Mouse (Mus musculus) right cerebral cortex, adult 2 months (tissue): ENCODE measurements around the gene Grb7.

Experiments used
- DNase-seq, 2 experiments: peaks; one replicate each; pipeline ENCODE4 v3.0.0; 2021 to 2022; ENCODE audit warnings: low spot score in 2 of 2

Grb7 gene

DNA sequence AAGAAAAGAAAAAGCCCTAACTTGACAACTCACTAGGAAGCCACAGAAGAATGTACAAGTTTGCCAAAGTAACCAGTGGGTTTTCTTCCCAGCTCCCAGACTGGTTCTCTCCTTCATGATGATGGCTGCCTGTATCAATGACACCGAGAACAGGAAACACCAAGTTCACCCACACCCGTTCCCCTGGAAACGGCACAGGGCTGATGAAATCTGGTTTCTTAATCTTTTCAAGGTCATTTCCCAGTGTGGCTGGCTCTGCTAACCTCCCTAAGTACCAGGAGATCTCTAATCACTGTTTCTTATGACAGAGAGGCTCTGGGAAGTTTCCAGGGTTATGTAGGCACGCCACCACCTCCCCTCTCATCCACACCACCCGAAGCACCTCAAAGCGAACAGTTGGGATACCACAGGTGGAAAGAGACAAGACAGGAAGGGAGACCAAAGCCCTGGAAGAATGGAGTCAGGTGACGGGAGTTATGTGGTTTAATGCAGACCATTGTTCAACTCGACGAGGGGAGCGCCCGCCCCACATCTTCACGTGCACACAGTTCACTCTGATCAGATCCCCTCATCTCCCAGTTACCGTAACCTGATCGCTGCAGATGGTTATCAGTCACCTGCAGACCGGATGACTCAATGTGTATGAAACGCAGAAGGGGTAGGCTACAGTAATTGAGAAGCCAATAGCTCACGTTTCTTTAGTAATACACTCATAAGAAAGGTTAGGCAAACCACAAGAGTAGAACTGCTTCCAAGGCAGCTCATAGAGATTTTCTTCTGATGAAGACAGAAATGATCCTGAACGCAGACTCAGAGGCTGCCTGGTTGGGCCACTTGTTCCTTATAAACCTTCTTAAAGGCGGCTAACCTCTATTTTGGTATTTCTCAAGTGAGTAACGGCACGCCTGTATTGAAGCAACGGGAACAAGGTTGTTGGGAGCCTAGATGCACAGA is 23.8 kb downstream of the Grb7 start:
- DNase-seq: no peak

DNA sequence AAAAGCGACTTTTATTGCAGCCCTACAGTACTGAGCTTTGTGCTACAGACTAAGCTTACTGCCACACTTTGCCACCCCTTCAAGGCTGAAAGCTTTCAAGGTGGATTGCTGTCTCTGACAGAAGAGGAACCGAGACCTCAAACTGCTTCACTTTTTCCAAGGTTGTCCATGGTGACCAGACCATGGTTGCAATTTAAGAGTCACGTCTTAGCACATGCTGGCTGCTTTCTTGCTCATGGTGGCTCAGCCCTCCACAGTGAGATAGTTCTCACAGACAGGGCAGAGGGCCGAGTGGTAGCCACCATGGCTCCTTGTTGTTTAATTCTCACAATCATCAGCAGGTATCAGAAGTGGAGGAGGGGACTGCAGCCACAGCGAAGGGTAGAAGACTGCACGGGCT is 24.6 kb downstream of the Grb7 start:
- no peak for DNase-seq

DNA sequence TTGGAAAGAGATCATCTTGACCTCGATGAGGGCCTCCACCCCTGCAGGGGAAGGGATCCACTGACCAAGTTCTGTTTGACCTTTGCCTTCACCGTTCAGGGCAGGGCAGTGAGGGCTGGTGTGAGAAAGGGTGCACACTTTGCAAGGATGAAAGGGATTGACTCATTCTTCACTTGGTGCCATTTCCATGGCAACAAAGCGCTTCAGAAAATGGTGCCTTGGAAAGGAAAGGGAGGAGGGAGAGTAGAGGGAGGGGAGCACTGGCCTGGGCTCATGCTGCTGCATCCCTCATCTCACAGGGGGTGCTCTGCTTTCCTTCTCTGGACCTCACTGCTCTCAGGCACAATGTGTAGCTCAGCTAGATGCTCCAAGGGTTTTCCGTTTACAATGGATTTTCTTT is 26.5 kb downstream of the Grb7 start:
- DNase-seq: no peak

DNA sequence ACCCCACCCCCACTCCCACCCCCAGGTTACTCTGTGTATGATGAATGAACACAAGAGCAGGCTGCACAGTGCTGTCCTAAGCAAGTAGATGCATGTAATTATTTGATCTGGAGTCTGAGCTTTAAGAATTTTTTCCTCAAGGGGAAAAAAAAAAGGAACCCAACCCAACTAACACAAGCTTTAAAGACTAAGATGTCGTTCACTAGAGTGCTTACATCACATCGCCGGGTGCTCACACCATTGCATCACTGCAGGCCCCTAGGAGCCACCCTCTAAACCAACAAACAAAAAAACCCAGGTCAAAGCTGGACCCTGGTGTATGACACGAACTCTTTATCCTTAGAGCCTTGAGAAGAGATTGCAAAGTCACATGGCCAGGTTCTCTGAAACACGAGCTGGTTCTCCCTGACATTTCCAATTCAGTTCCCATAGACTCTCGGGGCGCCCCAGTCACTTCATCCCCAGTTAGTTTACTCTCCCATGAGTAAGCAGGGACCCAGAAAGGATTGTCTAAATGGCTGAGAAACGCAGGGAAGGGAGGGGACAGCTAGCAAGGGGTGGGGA is 27.8 kb downstream of the Grb7 start:
- no peak for DNase-seq

DNA sequence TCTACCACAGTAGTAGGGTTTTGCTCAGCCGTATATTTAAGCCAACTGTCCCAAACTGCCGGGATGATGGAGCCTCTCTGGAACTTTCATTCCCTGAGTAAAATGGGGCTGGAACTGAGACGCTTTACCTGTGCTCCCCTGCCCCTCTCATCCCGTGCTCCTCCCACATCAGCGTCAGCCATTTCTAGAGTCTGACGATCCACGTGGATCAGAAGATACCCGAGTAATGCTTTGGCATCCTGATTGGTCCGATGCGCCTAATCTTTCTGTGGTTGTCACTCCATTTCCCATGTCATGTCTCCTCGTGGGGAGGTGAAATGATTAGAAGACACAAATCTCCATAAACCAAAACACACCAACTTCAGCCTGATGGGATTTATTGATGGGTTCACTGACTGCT is 28.8 kb downstream of the Grb7 start:
- no peak for DNase-seq

DNA sequence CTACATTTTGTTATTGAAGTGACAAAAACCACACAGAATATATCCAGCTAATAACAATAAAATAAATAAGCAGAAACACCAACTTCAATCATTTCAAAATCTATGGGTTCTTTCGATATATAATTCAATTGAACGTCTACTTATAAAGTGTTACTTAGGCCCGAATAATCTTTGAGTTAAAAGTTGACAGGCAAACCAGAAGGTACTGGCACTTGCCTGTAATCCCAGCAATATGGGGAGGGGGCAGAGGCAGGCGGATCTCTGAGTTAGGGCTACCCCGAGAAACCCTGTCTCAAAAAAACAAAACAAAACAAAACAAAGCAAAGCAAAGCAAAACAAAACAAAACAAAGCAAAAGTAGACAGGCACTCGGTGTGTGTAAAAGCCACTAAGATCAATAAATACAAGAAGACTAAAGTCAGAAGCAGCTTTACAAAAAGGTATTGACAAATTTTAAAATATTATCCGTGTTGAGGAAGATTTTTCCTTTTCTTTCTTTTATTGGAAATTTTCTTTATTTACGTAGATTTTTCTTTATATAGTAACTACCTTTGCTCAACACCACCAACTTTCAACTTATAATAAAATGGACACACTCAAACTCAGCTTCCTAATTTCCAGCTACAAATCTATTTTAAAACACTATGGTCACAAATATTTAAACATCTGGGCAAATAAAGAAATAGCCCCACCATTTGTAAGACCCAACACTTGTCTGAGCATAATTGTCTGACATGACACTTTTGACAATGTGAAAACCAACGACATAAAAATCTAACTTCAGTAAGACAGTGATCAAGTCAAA is 29.6 kb downstream of the Grb7 start:
- DNase-seq: no peak

DNA sequence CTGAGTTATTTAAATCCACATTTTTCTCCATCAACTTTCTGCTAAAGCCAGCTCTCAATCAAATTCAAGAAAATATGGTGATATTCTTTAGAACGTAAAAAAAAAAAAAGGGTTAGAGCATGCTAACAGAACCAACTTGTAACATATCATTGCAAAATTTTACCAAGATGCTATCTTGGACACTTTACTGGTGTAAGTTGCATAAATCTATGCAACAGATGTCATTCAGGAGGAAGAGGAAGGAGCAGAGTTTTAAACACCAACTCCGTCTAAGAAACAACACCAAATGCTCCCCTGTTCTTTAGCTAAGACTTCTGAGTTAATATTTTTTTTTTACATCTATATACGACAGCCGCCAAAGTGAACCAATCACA is 30.2 kb downstream of the Grb7 start:
- DNase-seq: no peak

DNA sequence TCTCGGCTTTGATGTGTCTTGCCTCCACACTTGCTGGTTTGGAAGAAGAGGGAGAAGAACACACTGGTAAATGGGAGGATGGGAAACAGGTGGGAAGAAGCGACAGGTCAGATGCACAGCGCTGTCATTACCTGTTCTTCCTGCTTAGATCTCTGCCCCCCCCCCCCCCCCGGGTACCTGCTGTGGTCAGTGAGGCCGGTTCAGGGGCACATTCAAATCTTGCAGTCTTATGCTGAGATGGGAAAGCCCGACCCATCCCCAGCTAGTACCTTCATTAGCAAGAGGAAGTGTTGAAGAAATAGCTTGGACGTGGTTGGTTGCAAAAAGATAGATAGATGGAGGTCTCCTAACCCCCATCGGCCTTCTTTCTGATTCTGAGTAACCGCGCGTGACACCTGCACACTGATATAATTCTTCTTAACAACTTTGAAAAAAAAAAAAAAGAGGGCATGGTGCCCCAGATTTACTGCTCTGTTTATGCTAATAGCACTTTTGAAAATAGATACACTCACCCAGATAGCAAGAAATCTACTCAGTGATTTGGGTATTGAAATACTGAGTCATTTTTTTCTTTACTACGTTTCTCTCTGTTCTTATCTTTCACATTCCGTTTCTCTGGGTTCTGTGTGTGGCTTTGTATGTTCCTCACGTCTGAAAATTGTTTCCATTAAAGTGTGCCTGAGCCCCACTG is 31.0 kb downstream of the Grb7 start:
- no peak for DNase-seq

DNA sequence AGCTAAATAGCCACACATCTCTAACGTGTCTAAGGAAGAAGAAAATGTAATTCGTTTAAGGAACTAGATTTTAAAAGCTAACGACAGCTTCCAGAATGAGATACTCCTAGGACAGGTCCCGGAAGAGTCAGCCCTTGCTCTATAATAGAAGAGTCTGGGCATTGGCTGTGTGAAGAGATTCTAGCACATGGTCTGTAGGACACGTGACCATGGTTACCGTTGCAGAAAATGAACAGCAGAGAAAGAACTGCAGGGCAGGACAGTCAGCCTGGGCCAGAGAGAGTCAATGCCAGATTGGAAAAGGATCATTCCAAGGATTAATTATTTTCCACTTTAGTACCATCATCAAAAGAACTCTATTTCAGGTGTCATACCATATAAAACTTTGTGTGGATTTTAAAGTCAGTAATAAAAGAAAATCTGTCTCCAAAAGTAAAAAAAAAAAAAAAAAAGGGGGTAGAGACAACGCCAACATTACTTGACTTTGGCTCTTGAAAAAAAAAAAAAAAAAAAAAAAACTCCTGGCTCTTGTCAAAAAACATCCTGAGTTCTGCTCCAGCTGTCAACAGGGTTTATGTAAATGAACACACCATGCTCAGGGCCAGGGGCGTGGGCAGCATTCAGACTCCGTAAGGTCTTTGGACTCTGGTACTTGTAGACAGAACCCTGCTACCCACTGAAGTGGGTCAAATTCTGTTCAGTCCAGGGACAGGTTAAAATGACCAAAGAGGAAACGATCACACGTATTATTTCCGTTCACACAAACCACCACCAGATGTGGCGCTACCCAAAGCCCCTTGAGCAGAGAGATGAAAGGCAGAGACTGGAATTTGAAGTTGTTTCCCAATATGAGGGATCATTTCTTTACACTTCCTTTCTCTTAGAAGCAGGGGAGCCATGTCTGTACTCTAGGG is 33.1 kb downstream of the Grb7 start:
- DNase-seq: no peak

DNA sequence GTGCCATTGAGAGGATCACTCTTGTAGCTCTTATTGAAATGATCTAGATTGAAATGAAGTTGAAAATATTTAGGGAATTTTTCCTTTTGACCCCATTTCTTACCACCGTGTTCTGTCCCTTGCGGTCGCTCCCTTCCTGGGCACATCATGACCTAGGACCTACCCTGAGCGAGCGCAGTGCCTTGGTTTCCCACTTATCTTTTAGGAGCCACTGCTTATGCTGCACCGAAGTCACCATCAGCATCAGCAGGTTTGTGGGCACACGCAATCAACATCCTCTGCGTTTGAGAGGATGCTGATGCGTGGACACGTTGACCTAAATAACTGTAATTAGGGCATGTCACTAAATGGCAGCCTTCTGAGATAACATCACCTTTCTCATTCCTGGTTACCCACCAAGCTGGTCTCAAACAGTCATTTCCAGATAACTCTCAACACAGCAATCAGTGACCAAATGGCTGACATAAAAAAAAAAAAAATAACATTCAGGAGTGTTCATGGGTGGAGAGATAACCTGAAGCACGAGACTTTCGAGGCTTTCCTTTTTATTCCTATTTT is 33.8 kb downstream of the Grb7 start:
- DNase-seq: no peak

DNA sequence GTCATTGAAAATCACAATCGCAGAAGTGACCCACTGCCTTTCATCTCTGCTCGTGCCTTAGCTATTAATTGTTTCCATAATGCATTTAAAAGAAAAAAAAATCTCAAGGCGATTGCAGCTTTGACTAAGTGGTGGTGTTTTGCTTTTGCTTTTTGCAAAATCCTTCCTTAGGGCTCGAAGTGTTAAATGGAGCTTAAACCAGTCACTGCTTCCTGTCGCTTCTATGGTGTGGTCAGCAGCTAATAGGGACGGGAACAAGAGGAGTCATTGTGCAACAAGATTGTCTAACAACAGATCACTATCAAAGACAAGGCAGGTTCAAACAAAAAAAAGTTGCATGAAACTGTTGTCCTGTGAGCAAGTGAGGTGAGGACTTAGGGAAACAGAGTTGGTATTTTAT is 35.0 kb downstream of the Grb7 start:
- no peak for DNase-seq

DNA sequence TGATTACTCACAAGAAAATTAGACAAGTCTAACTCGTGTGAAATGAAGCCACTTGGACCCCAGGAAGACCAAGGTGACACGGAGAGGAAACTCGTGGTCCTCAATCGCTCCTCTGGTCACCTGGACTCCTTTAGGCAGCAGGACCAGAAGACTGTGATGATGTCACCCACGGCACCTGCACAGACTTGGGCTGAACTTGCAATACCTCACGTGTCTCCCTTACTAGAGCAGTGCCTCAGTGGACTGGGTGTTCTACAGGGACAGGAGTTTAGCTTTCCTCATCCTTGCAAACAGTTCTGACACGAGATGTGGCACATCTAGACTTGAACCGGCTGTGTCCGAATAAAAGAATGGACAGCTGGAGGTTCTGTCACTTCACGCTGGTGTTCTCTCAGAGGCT is 35.9 kb downstream of the Grb7 start:
- DNase-seq: no peak

DNA sequence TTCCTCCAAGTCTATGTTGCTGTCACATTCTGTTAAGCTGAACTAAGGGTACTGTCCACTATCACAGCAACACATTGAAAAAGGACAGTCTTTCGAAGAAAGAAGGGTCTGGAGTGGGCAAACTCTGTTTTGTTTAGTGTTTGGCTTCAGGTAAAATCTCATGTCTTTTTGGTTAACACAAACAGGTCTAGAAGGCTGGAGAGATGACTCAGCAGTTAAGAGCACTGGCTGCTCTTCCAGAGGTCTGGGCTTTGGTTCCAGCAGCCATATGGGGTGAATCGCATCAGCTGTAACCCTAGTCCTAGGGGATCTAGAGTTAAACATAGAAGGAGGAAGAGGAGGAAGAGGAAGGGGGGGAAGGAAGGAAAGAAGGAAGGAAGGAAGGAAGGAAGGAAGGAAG is 39.6 kb downstream of the Grb7 start:
- no peak for DNase-seq

DNA sequence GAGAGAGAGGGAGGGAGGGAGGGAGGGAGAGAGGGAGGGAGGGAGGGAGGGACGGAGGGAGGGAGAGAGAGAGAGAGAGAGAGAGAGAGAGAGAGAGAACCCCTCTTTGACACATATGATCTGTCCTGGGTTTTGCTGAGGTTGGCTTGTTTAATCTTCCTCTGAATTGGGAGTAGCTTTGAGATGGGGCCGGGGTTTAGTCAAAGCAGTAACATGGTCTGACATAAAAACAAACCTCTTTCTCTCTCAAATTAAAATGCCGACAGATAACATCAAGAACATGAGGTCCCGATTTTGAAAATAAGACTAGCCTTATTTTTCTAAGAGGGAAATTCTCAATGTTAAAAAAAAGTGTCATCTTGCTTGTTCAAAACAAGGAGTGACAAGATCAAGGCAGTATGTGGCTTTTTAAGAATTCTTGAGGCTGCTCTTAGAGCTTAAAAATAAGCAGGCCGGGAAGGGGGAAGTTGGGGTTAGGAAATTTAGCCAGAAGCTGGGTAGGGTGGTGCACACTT is 41.4 kb downstream of the Grb7 start:
- no peak for DNase-seq

DNA sequence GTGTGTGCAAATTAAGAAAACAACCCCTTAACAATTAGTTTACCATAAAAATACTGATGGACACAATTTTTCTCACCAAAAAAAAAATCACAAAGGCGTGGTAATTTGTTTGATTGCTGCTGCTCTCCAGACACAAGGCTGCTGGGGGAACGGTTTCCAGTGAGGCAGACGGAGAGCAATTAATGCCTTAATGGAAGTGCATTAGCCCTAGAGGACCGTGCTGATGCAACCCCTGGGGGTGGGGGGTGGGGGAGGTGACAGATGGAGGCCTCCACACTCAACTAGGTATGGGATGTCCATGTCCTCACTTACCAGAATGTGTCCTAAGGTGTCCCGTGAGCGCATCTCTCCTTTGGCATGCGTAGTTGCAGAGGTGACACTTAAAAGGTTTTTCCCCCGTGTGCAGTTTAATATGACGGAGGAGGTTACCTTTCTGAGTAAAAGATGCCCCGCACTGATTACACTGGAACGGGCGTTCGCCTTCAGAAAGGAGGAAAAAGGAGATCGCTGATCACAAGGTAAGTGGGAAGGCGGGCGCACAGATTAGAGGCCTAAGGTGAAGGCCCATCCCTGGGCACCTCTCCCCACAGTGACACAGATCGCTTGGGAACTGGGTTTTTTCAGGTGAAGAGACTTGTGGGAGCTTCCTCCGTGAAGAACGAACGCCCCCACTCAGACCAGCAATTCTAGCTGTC is 42.5 kb downstream of the Grb7 start:
- no peak for DNase-seq

DNA sequence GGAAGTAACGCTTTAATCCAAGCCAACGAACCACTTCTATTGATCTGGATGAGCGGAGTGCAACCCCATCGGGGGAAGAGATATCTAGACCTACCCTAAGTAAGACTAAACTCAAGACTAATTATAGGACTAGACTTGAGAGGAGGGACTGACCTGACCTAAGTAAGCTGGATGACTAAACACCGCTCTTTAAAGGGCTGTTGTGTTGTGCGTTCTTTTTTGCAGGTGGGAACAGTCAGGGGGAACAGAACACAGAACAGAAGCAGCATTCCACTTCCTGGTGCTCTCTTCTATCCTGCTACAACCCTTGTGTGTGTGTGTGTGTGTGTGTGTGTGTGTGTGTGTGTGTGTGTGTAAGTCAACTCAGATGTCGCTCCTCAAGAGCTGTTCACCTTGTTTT is 45.4 kb downstream of the Grb7 start:
- DNase-seq: no peak

DNA sequence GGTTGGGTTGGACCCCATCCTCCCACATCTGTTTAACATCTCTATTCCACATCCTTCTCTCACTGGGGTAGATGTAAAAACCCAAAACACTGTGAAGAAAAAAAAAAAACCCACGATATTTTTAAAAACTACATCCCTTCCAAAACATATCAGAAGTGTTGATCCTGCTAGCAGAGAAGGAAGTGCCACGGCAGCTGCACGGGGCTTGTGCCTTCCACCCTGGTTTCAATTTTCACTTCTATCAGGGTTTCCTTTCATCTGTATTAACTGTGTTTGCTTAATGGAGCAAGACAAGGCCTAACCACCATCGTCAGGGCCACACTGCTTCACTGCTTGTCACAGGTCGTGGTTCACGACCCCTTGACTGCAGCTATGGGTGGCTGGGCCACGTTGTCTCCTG is 46.8 kb downstream of the Grb7 start:
- no peak for DNase-seq

DNA sequence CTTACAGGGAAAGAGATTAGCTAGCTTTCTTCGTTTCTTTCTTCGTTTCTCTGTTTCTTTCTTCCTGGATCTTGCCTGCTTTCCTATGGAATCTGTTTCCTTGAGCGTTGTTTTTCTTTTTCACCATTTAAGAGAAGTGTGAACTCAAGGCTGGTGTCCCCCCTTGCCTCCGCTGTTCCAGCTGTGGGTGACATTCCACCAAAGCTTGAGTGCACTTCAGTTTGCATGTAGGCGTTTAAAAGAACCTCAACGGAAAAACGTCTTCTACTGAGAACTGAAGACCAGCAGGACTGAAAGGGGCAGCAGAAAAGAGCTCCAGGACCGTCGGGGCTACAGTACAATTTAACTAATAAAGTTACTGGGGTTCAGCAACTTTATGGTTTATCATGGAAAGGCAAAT is 47.2 kb downstream of the Grb7 start:
- no peak for DNase-seq

DNA sequence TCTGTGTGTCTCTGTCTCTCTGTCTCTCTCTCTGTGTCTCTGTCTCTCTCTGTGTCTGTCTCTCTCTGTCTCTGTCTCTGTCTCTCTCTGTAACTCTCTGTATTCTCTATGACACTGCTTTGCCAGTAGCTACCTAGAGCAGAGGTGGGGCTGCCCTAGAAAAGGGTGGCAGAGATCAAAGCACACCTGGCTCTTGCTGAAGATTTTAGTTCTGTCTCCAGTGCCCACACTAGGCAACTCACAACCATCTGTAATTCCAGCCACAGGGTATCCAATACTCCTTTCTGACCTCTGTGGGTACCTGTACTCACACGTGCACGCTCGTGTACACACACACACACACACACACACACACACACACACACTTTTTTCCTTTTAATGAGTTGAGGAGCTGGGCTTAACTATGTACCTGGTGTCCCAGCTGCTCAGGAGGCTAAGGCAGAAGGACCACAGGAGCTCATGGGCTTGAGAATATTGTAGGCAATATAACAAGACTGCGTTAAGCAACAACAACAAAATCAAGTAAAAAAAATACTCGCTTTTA is 49.1 kb downstream of the Grb7 start:
- DNase-seq: no peak
